Mouse (Mus musculus) heart, adult 2 months (tissue): ENCODE measurements around the gene Cep295.
A peak's percentile ranks its signal among the peaks of the same experiment; 100 is the strongest.
"Not testable (repeated sequence)": the region's sequence is repeated elsewhere in the genome, so short reads cannot be mapped to it uniquely, and the experiment has no call there.

Source experiments
- CTCF ChIP-seq: fragments of 200-600 bp; IDR thresholded peaks from 2 replicates; pipeline ENCODE4 v1.8.1; 2022; ENCODE audit warnings: antibody characterized with exemption, mild to moderate bottlenecking, moderate library complexity
- EP300 ChIP-seq: fragments of 200-500 bp; IDR thresholded peaks from 2 replicates; pipeline ENCODE4 v1.6.1; 2011; ENCODE audit warnings: low read depth, low read length, control low read depth; ENCODE audit not compliant: insufficient read depth
- POLR2A ChIP-seq: fragments of 200-500 bp; IDR thresholded peaks from 2 replicates; pipeline ENCODE4 v1.6.1; 2011; ENCODE audit warnings: mild to moderate bottlenecking, low read depth, low read length, control low read depth; ENCODE audit not compliant: insufficient read depth

- peak; percentile 56 for TF ChIP-seq CTCF
- not testable (repeated sequence) for TF ChIP-seq EP300, POLR2A
These were observed 55.6 kb downstream of the Cep295 start for GRCm38 (mm10) chr9:15302006-15302405.
